Mouse (Mus musculus) hindbrain, postnatal 0 days (tissue): ENCODE results near the gene Vsig10. TPM values are rescaled to one million over a fixed set of nuclear protein-coding genes. Genes with fewer than 3 reads are reported as not detected.
A peak's percentile ranks its signal among the peaks of the same experiment; 100 is the strongest.

Source experiments
- ATAC-seq: fragments of 200-750 bp; cut with Nextera tagmentation; 2 replicates; pipeline ENCODE4 v1.8.0; 2017; ENCODE audit warnings: mild to moderate bottlenecking, moderate TSS enrichment, moderate library complexity
- DNase-seq: peaks from one replicate; pipeline ENCODE4 v3.0.0-alpha.2; 2015; ENCODE audit warnings: low spot score
- H3K27ac ChIP-seq: fragments of 300-500 bp; sonication (generic); 2 replicates; pipeline ENCODE4 v1.5.1; 2014; ENCODE audit warnings: mild to moderate bottlenecking
- H3K27me3 ChIP-seq: fragments of 300-500 bp; sonication (generic); 2 replicates; pipeline ENCODE4 v1.6.1; 2014; ENCODE audit warnings: low read length, mixed read lengths; ENCODE audit not compliant: insufficient read depth
- H3K36me3 ChIP-seq: fragments of 300-500 bp; sonication (generic); 2 replicates; pipeline ENCODE4 v1.6.1; 2014; ENCODE audit warnings: low read length, mixed read lengths; ENCODE audit not compliant: insufficient read depth
- H3K4me1 ChIP-seq: fragments of 300-500 bp; sonication (generic); 2 replicates; pipeline ENCODE4 v1.6.1; 2014; ENCODE audit warnings: antibody characterized with exemption, low read length, mixed read lengths; ENCODE audit not compliant: insufficient read depth
- H3K4me2 ChIP-seq: fragments of 300-500 bp; sonication (generic); 2 replicates; pipeline ENCODE4 v1.6.1; 2014; ENCODE audit warnings: low read depth, mild to moderate bottlenecking, low read length, moderate library complexity, mixed read lengths
- H3K4me3 ChIP-seq: fragments of 300-500 bp; sonication (generic); 2 replicates; pipeline ENCODE4 v1.5.1; 2014; ENCODE audit warnings: low read length
- H3K9ac ChIP-seq: fragments of 300-500 bp; sonication (generic); replicated peaks from 2 replicates; pipeline ENCODE4 v1.6.1; 2014; ENCODE audit warnings: mild to moderate bottlenecking, low read length, moderate library complexity, mixed read lengths
- H3K9me3 ChIP-seq: fragments of 300-500 bp; sonication (generic); 2 replicates; pipeline ENCODE4 v1.6.1; 2016; ENCODE audit warnings: low read length, mixed read lengths
- CTCF ChIP-seq: IDR thresholded peaks from 2 replicates; pipeline ENCODE4 v1.5.1; 2016; ENCODE audit warnings: antibody characterized with exemption, control low read depth, low read depth
- WGBS: fragments of 180-500 bp; shearing (Covaris S2); extraction: QIAGEN DNeasy Blood & Tissue Kit; methylation state at CpG from one replicate; pipeline ENCODE4 v1.1.7; 2014; 5-methylcytosine and 5-hydroxymethylcytosine counted together
- polyA plus RNA-seq: library from polyadenylated mRNA; unstranded; fragments of >200 nt; fragmentation: Nextera tagmentation; extraction: Ambion mirVana; gene quantifications from 2 replicates; pipeline ENCODE4 v1.2.1, GENCODE M21; 2015
- total RNA-seq: library from RNA; depleted of rRNA; stranded (reverse); fragments of >200 nt; gene quantifications from 2 replicates; pipeline ENCODE4 v1.2.3, GENCODE M21; 2014; rRNA removed

Gene Vsig10
- total RNA-seq (3.3 and 4.6 TPM in 2 replicates), polyA plus RNA-seq (3.4 and 4.7 TPM in 2 replicates)

- Histone ChIP-seq H3K4me1 (peaks cover 5% of the 10 kb centered on the region; the same call in 1 of the 2 replicates), H3K27me3 (peaks cover 5% of the 10 kb centered on the region; the same call in 1 of the 2 replicates), H3K4me3 (peak within 1 kb of the TSS; percentile 62), H3K27ac (peak within 1 kb of the TSS; percentile 49; the same call in 1 of the 2 replicates), H3K36me3 (no peaks in the 10 kb centered on the region), H3K9ac (peak within 1 kb of the TSS; percentile 52), H3K4me2 (peak within 1 kb of the TSS; percentile 100), H3K9me3 (no peaks in the 10 kb centered on the region)
- no peak for TF ChIP-seq CTCF
- ATAC-seq = peak; percentile 77
- under 1% methylated on average over 75 of the region's 81 CpGs for WGBS
- DNase-seq = peak; percentile 55
These were observed at the start of gene Vsig10 for GRCm38 (mm10) chr5:117318741-117319629. Vsig10 (plus strand) TSS chr5:117319083.

- no peak for TF ChIP-seq CTCF
- H3K27me3 ChIP-seq = no peaks in the 10 kb centered on the region
- 97% methylated on average over 12 of the region's 12 CpGs for WGBS
- ATAC-seq = no peak
- H3K36me3 ChIP-seq = peaks cover 23% of the 10 kb centered on the region
- no peak overlapping the region for H3K4me3 ChIP-seq
- no peak overlapping the region for H3K9ac ChIP-seq
- H3K9me3 ChIP-seq = no peaks in the 10 kb centered on the region
- no peaks in the 10 kb centered on the region for H3K4me1 ChIP-seq
- no peak overlapping the region for H3K27ac ChIP-seq
- no peak overlapping the region for H3K4me2 ChIP-seq
- no peak for DNase-seq
These were observed 49.5 kb upstream of the Vsig10 start for GRCm38 (mm10) chr5:117269395-117269794.

- no peak for DNase-seq
- TF ChIP-seq CTCF = no peak
- Histone ChIP-seq H3K4me3 (no peak overlapping the region), H3K9me3 (no peaks in the 10 kb centered on the region), H3K27ac (no peak overlapping the region), H3K36me3 (peaks cover under 1% of the 10 kb centered on the region; the same call in 1 of the 2 replicates), H3K9ac (no peak overlapping the region), H3K4me2 (no peak overlapping the region), H3K27me3 (no peaks in the 10 kb centered on the region), H3K4me1 (no peaks in the 10 kb centered on the region)
- 67% methylated on average over 14 of the region's 14 CpGs for WGBS
- no peak for ATAC-seq
These were observed 46.9 kb upstream of the Vsig10 start for GRCm38 (mm10) chr5:117271945-117272344.

- DNase-seq (peak; percentile 42), ATAC-seq (no peak)
- no peak overlapping the region for H3K4me2 ChIP-seq
- peak; percentile 65 for TF ChIP-seq CTCF
- no peaks in the 10 kb centered on the region for H3K27me3 ChIP-seq
- H3K27ac ChIP-seq = no peak overlapping the region
- H3K36me3 ChIP-seq = no peaks in the 10 kb centered on the region; the same call in 1 of the 2 replicates
- no peak overlapping the region for H3K9ac ChIP-seq
- H3K4me3 ChIP-seq = no peak overlapping the region
- 68% methylated on average over 5 of the region's 5 CpGs for WGBS
- H3K9me3 ChIP-seq = no peaks in the 10 kb centered on the region
- no peaks in the 10 kb centered on the region for H3K4me1 ChIP-seq
These were observed 44.1 kb upstream of the Vsig10 start for GRCm38 (mm10) chr5:117274817-117275216.

- Histone ChIP-seq H3K9ac (no peak overlapping the region), H3K36me3 (peaks cover 12% of the 10 kb centered on the region; the same call in 1 of the 2 replicates), H3K27me3 (no peaks in the 10 kb centered on the region), H3K4me1 (no peaks in the 10 kb centered on the region), H3K9me3 (no peaks in the 10 kb centered on the region), H3K27ac (no peak overlapping the region), H3K4me2 (no peak overlapping the region), H3K4me3 (no peak overlapping the region)
- ATAC-seq = no peak
- 98% methylated on average over 6 of the region's 6 CpGs for WGBS
- peak; percentile 53 for TF ChIP-seq CTCF
- DNase-seq = peak; percentile 39
These were observed 41.1 kb upstream of the Vsig10 start for GRCm38 (mm10) chr5:117277784-117278183.

- H3K4me3 ChIP-seq = no peak overlapping the region
- DNase-seq = no peak
- 84% methylated on average over 15 of the region's 15 CpGs for WGBS
- no peaks in the 10 kb centered on the region for H3K9me3 ChIP-seq
- ATAC-seq = no peak
- no peak overlapping the region for H3K27ac ChIP-seq
- H3K36me3 ChIP-seq = peaks cover 12% of the 10 kb centered on the region; the same call in 1 of the 2 replicates
- H3K27me3 ChIP-seq = no peaks in the 10 kb centered on the region
- no peak overlapping the region for H3K9ac ChIP-seq
- no peaks in the 10 kb centered on the region for H3K4me1 ChIP-seq
- H3K4me2 ChIP-seq = no peak overlapping the region
- TF ChIP-seq CTCF = no peak
These were observed 39.8 kb upstream of the Vsig10 start for GRCm38 (mm10) chr5:117278809-117279668.
